Mouse (Mus musculus): ENCODE data around the gene Galnt2. TPM values are rescaled to one million over a fixed set of nuclear protein-coding genes. Genes with fewer than 3 reads are reported as not detected.

The Galnt2 gene
- polyA plus RNA-seq, 1 experiment from 2014 or later = 48.6 TPM

- peaks cover 27% of the 10 kb centered on the region for H3K4me1 ChIP-seq (replicated peaks; ENCODE audit: control insufficient read depth, insufficient read depth, low read length)
- H3K9me3 ChIP-seq (ENCODE audit: control insufficient read depth, low read length) = no peaks in the 10 kb centered on the region
- H3K27ac ChIP-seq (ENCODE audit: low read depth, low read length) = no peak overlapping the region
- H3K36me3 ChIP-seq (ENCODE audit: control insufficient read depth, insufficient read depth, low read length) = no peaks in the 10 kb centered on the region
- no peak overlapping the region for H3K4me3 ChIP-seq (ENCODE audit: low read depth, low read length)
- H3K9ac ChIP-seq (ENCODE audit: low read depth, low read length) = no peak overlapping the region
- no peak for DNase-seq (ENCODE audit: low spot score)
- no peak overlapping the region for H3K4me2 ChIP-seq
- no peaks in the 10 kb centered on the region for H3K27me3 ChIP-seq (replicated peaks; ENCODE audit: control insufficient read depth, insufficient read depth, low read length)
- 54% methylated on average over 6 of the region's 6 CpGs for WGBS
- no peak for ATAC-seq (replicated peaks; ENCODE audit: low FRiP score)
Measured at GRCm38 (mm10) chr8:124284333-124284711, 53.1 kb downstream of the Galnt2 start.

- WGBS = 79% methylated on average over 9 of the region's 9 CpGs
- Histone ChIP-seq H3K9me3 (ENCODE audit: control insufficient read depth, low read length) (no peaks in the 10 kb centered on the region), H3K36me3 (ENCODE audit: control insufficient read depth, insufficient read depth, low read length) (no peaks in the 10 kb centered on the region), H3K4me2 (no peak overlapping the region), H3K27ac (ENCODE audit: low read depth, low read length) (no peak overlapping the region), H3K27me3 (replicated peaks; ENCODE audit: control insufficient read depth, insufficient read depth, low read length) (no peaks in the 10 kb centered on the region), H3K4me1 (replicated peaks; ENCODE audit: control insufficient read depth, insufficient read depth, low read length) (peaks cover 25% of the 10 kb centered on the region), H3K9ac (ENCODE audit: low read depth, low read length) (no peak overlapping the region), H3K4me3 (ENCODE audit: low read depth, low read length) (no peak overlapping the region)
- ATAC-seq (replicated peaks; ENCODE audit: low FRiP score) (no peak), DNase-seq (ENCODE audit: low spot score) (no peak)
Measured at GRCm38 (mm10) chr8:124284984-124285576, 53.9 kb downstream of the Galnt2 start.

GRCm38 (mm10) chr8:124286461-124287124, 55.4 kb downstream of the Galnt2 start:
- DNase-seq (ENCODE audit: low spot score) (no peak), ATAC-seq (replicated peaks; ENCODE audit: low FRiP score) (no peak)
- 66% methylated on average over 4 of the region's 4 CpGs for WGBS

GRCm38 (mm10) chr8:124288215-124288864, 57.1 kb downstream of the Galnt2 start:
- Histone ChIP-seq H3K4me3 (ENCODE audit: low read depth, low read length) (no peak overlapping the region), H3K36me3 (ENCODE audit: control insufficient read depth, insufficient read depth, low read length) (no peaks in the 10 kb centered on the region), H3K9ac (ENCODE audit: low read depth, low read length) (no peak overlapping the region), H3K27me3 (replicated peaks; ENCODE audit: control insufficient read depth, insufficient read depth, low read length) (no peaks in the 10 kb centered on the region), H3K4me2 (no peak overlapping the region), H3K9me3 (ENCODE audit: control insufficient read depth, low read length) (no peaks in the 10 kb centered on the region), H3K27ac (ENCODE audit: low read depth, low read length) (no peak overlapping the region), H3K4me1 (replicated peaks; ENCODE audit: control insufficient read depth, insufficient read depth, low read length) (peaks cover 32% of the 10 kb centered on the region)
- no peak for ATAC-seq (replicated peaks; ENCODE audit: low FRiP score)
- DNase-seq (ENCODE audit: low spot score) = no peak
- 72% methylated on average over 4 of the region's 4 CpGs for WGBS

More at GRCm38 (mm10) chr8:124286461-124287124, 55.4 kb downstream of the Galnt2 start:
- H3K27ac ChIP-seq (ENCODE audit: low read depth, low read length) = no peak overlapping the region
- H3K4me1 ChIP-seq (replicated peaks; ENCODE audit: control insufficient read depth, insufficient read depth, low read length) = peaks cover 25% of the 10 kb centered on the region
- no peaks in the 10 kb centered on the region for H3K27me3 ChIP-seq (replicated peaks; ENCODE audit: control insufficient read depth, insufficient read depth, low read length)
- no peaks in the 10 kb centered on the region for H3K36me3 ChIP-seq (ENCODE audit: control insufficient read depth, insufficient read depth, low read length)
- no peak overlapping the region for H3K9ac ChIP-seq (ENCODE audit: low read depth, low read length)
- H3K4me2 ChIP-seq = no peak overlapping the region
- no peak overlapping the region for H3K4me3 ChIP-seq (ENCODE audit: low read depth, low read length)
- H3K9me3 ChIP-seq (ENCODE audit: control insufficient read depth, low read length) = no peaks in the 10 kb centered on the region

- Histone ChIP-seq H3K36me3 (ENCODE audit: control insufficient read depth, insufficient read depth, low read length) (no peaks in the 10 kb centered on the region), H3K9ac (ENCODE audit: low read depth, low read length) (no peak overlapping the region), H3K4me3 (ENCODE audit: low read depth, low read length) (no peak overlapping the region), H3K27me3 (replicated peaks; ENCODE audit: control insufficient read depth, insufficient read depth, low read length) (no peaks in the 10 kb centered on the region), H3K9me3 (ENCODE audit: control insufficient read depth, low read length) (no peaks in the 10 kb centered on the region), H3K27ac (ENCODE audit: low read depth, low read length) (no peak overlapping the region), H3K4me1 (replicated peaks; ENCODE audit: control insufficient read depth, insufficient read depth, low read length) (peaks cover 33% of the 10 kb centered on the region), H3K4me2 (no peak overlapping the region)
- no peak for DNase-seq (ENCODE audit: low spot score)
- 89% methylated on average over 5 of the region's 5 CpGs for WGBS
- ATAC-seq (replicated peaks; ENCODE audit: low FRiP score) = no peak
Measured at GRCm38 (mm10) chr8:124289481-124290050, 58.4 kb downstream of the Galnt2 start.

- Histone ChIP-seq H3K9ac (ENCODE audit: low read depth, low read length) (no peak overlapping the region), H3K4me1 (replicated peaks; ENCODE audit: control insufficient read depth, insufficient read depth, low read length) (peaks cover 35% of the 10 kb centered on the region), H3K4me2 (no peak overlapping the region), H3K9me3 (ENCODE audit: control insufficient read depth, low read length) (no peaks in the 10 kb centered on the region), H3K27me3 (replicated peaks; ENCODE audit: control insufficient read depth, insufficient read depth, low read length) (no peaks in the 10 kb centered on the region), H3K4me3 (ENCODE audit: low read depth, low read length) (no peak overlapping the region), H3K27ac (ENCODE audit: low read depth, low read length) (no peak overlapping the region), H3K36me3 (ENCODE audit: control insufficient read depth, insufficient read depth, low read length) (no peaks in the 10 kb centered on the region)
- no peak for DNase-seq (ENCODE audit: low spot score)
- ATAC-seq (replicated peaks; ENCODE audit: low FRiP score) = no peak
- 82% methylated on average over 9 of the region's 9 CpGs for WGBS
Measured at GRCm38 (mm10) chr8:124290911-124291691, 59.9 kb downstream of the Galnt2 start.

GRCm38 (mm10) chr8:124291693-124292092, 60.5 kb downstream of the Galnt2 start:
- WGBS = 87% methylated on average over 5 of the region's 5 CpGs
- ATAC-seq (replicated peaks; ENCODE audit: low FRiP score) (no peak), DNase-seq (ENCODE audit: low spot score) (no peak)
- H3K4me3 ChIP-seq (ENCODE audit: low read depth, low read length) = no peak overlapping the region
- H3K9me3 ChIP-seq (ENCODE audit: control insufficient read depth, low read length) = no peaks in the 10 kb centered on the region
- H3K4me2 ChIP-seq = no peak overlapping the region
- peaks cover 33% of the 10 kb centered on the region for H3K4me1 ChIP-seq (replicated peaks; ENCODE audit: control insufficient read depth, insufficient read depth, low read length)
- no peaks in the 10 kb centered on the region for H3K36me3 ChIP-seq (ENCODE audit: control insufficient read depth, insufficient read depth, low read length)
- no peaks in the 10 kb centered on the region for H3K27me3 ChIP-seq (replicated peaks; ENCODE audit: control insufficient read depth, insufficient read depth, low read length)
- no peak overlapping the region for H3K27ac ChIP-seq (ENCODE audit: low read depth, low read length)
- no peak overlapping the region for H3K9ac ChIP-seq (ENCODE audit: low read depth, low read length)

- no peak overlapping the region for H3K4me2 ChIP-seq
Measured at GRCm38 (mm10) chr8:124292965-124293364, 61.8 kb downstream of the Galnt2 start.

More at GRCm38 (mm10) chr8:124292965-124293364, 61.8 kb downstream of the Galnt2 start:
- no peaks in the 10 kb centered on the region for H3K27me3 ChIP-seq (replicated peaks; ENCODE audit: control insufficient read depth, insufficient read depth, low read length)
- no peaks in the 10 kb centered on the region for H3K36me3 ChIP-seq (ENCODE audit: control insufficient read depth, insufficient read depth, low read length)
- WGBS = 74% methylated on average over 9 of the region's 9 CpGs
- no peak overlapping the region for H3K27ac ChIP-seq (ENCODE audit: low read depth, low read length)
- no peaks in the 10 kb centered on the region for H3K9me3 ChIP-seq (ENCODE audit: control insufficient read depth, low read length)
- no peak overlapping the region for H3K4me3 ChIP-seq (ENCODE audit: low read depth, low read length)
- ATAC-seq (replicated peaks; ENCODE audit: low FRiP score) (no peak), DNase-seq (ENCODE audit: low spot score) (no peak)
- H3K9ac ChIP-seq (ENCODE audit: low read depth, low read length) = no peak overlapping the region
- H3K4me1 ChIP-seq (replicated peaks; ENCODE audit: control insufficient read depth, insufficient read depth, low read length) = peaks cover 27% of the 10 kb centered on the region

All from liver, embryonic 11.5 days (tissue).